Mouse (Mus musculus) hindbrain, embryonic 14.5 days (tissue): ENCODE results near the gene Hmcn1. TPM values are rescaled to one million over a fixed set of nuclear protein-coding genes. Genes with fewer than 3 reads are reported as not detected.

Experiments used
- ATAC-seq: fragments of 200-750 bp; cut with Nextera tagmentation; 2 replicates; pipeline ENCODE4 v1.8.0; 2017; ENCODE audit warnings: moderate number of reproducible peaks, mild to moderate bottlenecking, moderate TSS enrichment, moderate library complexity; ENCODE audit not compliant: low FRiP score
- DNase-seq: peaks from one replicate; pipeline ENCODE4 v3.0.0-alpha.2; 2015; ENCODE audit warnings: low spot score
- H3K27ac ChIP-seq: fragments of 300-500 bp; sonication (generic); 2 replicates; pipeline ENCODE4 v1.5.1; 2014; ENCODE audit warnings: mild to moderate bottlenecking, moderate library complexity
- H3K27me3 ChIP-seq: fragments of 300-500 bp; sonication (generic); 2 replicates; pipeline ENCODE4 v1.6.1; 2014; ENCODE audit warnings: mild to moderate bottlenecking, low read length, mixed read lengths; ENCODE audit not compliant: control insufficient read depth, insufficient read depth
- H3K36me3 ChIP-seq: fragments of 300-500 bp; sonication (generic); replicated peaks from 2 replicates; pipeline ENCODE4 v1.6.1; 2014; ENCODE audit not compliant: control insufficient read depth, insufficient read depth
- H3K4me1 ChIP-seq: fragments of 300-500 bp; sonication (generic); replicated peaks from 2 replicates; pipeline ENCODE4 v1.6.1; 2014; ENCODE audit warnings: antibody characterized with exemption, low read length, mixed read lengths; ENCODE audit not compliant: control insufficient read depth, insufficient read depth
- H3K4me2 ChIP-seq: fragments of 300-500 bp; sonication (generic); replicated peaks from 2 replicates; pipeline ENCODE4 v1.6.1; 2014; ENCODE audit warnings: mild to moderate bottlenecking, moderate library complexity
- H3K4me3 ChIP-seq: fragments of 300-500 bp; sonication (generic); replicated peaks from 2 replicates; pipeline ENCODE4 v1.5.1; 2014; ENCODE audit warnings: mild to moderate bottlenecking, low read length
- H3K9ac ChIP-seq: fragments of 300-500 bp; sonication (generic); 2 replicates; pipeline ENCODE4 v1.6.1; 2014
- H3K9me3 ChIP-seq: fragments of 300-500 bp; sonication (generic); 2 replicates; pipeline ENCODE4 v1.6.1; 2016; ENCODE audit warnings: low read length; ENCODE audit not compliant: control insufficient read depth
- WGBS: fragments of 180-500 bp; shearing (Covaris S2); extraction: QIAGEN DNeasy Blood & Tissue Kit; methylation state at CpG from one replicate; pipeline ENCODE4 v1.1.7; 2014; 5-methylcytosine and 5-hydroxymethylcytosine counted together
- polyA plus RNA-seq: library from polyadenylated mRNA; unstranded; fragments of >200 nt; fragmentation: Nextera tagmentation; extraction: Ambion mirVana; gene quantifications from 2 replicates; pipeline ENCODE4 v1.2.1, GENCODE M21; 2014

Gene Hmcn1
- polyA plus RNA-seq, 1 experiment from 2014 or later = 2.2 TPM

- no peak overlapping the region for H3K4me2 ChIP-seq
- H3K4me1 ChIP-seq = no peaks in the 10 kb centered on the region
- H3K4me3 ChIP-seq = no peak overlapping the region
- ATAC-seq (no peak), DNase-seq (no peak)
- WGBS = 90% methylated on average over 5 of the region's 5 CpGs
- no peaks in the 10 kb centered on the region for H3K9me3 ChIP-seq
- H3K27me3 ChIP-seq = no peaks in the 10 kb centered on the region
- no peak overlapping the region for H3K9ac ChIP-seq
- no peak overlapping the region for H3K27ac ChIP-seq
- H3K36me3 ChIP-seq = no peaks in the 10 kb centered on the region
Observed at GRCm38 (mm10) chr1:150951004-150951403, 42.2 kb downstream of the Hmcn1 start.

DNA sequence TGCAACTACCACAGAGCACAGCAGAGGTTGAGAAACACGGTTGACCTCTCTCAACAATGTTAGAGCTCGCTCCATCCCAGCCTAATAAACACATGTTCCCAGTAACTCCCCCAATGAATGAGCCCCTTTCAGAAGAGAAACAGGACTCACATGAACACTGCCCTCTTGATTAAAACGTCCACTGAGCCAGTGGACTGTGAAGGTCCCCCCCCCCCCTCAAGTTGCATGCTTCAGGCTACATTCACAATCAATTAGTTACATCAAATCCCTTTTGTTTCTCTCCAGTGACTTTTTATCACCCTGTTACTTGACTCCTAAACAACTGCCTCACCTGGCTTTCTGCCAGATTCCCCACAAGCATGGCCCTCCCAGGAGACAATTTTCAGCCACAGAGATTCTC is 43.2 kb downstream of the Hmcn1 start:
- H3K9me3 ChIP-seq = no peaks in the 10 kb centered on the region
- no peaks in the 10 kb centered on the region for H3K36me3 ChIP-seq
- no peak overlapping the region for H3K27ac ChIP-seq
- no peak overlapping the region for H3K9ac ChIP-seq
- ATAC-seq (peak; percentile 90), DNase-seq (peak; percentile 64)
- no peaks in the 10 kb centered on the region for H3K27me3 ChIP-seq
- 7% methylated on average over 3 of the region's 3 CpGs for WGBS
- H3K4me2 ChIP-seq = no peak overlapping the region
- H3K4me3 ChIP-seq = no peak overlapping the region
- no peaks in the 10 kb centered on the region for H3K4me1 ChIP-seq

GRCm38 (mm10) chr1:150948911-150949310 is 44.3 kb downstream of the Hmcn1 start:
- DNase-seq = no peak
- H3K4me3 ChIP-seq = no peak overlapping the region
- H3K4me2 ChIP-seq = no peak overlapping the region
- no peaks in the 10 kb centered on the region for H3K4me1 ChIP-seq
- H3K9me3 ChIP-seq = no peaks in the 10 kb centered on the region
- H3K27me3 ChIP-seq = no peaks in the 10 kb centered on the region
- 75% methylated on average over 2 of the region's 2 CpGs for WGBS
- H3K9ac ChIP-seq = no peak overlapping the region
- no peaks in the 10 kb centered on the region for H3K36me3 ChIP-seq
- H3K27ac ChIP-seq = no peak overlapping the region
- ATAC-seq = no peak

GRCm38 (mm10) chr1:150943601-150944000 is 49.6 kb downstream of the Hmcn1 start:
- no peaks in the 10 kb centered on the region for H3K9me3 ChIP-seq
- H3K4me1 ChIP-seq = no peaks in the 10 kb centered on the region
- WGBS = 37% methylated on average over 2 of the region's 2 CpGs
- H3K9ac ChIP-seq = no peak overlapping the region
- ATAC-seq (no peak), DNase-seq (no peak)
- H3K4me2 ChIP-seq = no peak overlapping the region
- H3K27ac ChIP-seq = no peak overlapping the region
- no peaks in the 10 kb centered on the region for H3K36me3 ChIP-seq
- no peak overlapping the region for H3K4me3 ChIP-seq
- no peaks in the 10 kb centered on the region for H3K27me3 ChIP-seq

DNA sequence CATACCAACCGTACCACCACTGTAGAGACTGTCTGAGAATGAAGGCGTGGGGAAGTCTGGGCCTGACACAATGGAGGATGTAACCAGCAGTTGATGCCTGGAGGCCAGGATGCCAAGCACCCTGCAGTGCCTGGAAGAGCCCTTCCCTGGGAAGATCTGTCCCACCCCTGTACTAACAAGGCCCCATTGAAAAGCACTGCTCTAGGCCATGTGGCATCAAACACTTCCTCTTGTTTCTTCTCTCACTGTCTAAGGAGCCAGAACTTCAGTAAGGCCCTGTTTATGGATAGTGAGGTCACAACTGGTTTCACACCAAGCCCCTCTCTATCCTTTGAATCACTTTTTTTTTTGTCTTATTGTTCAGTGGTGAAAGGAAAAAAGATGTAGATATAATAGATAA is 51.1 kb downstream of the Hmcn1 start:
- H3K4me3 ChIP-seq = no peak overlapping the region
- WGBS = 81% methylated on average over 2 of the region's 2 CpGs
- H3K4me1 ChIP-seq = no peaks in the 10 kb centered on the region
- H3K9me3 ChIP-seq = no peaks in the 10 kb centered on the region
- no peak overlapping the region for H3K9ac ChIP-seq
- DNase-seq (no peak), ATAC-seq (no peak)
- no peak overlapping the region for H3K27ac ChIP-seq
- no peaks in the 10 kb centered on the region for H3K36me3 ChIP-seq
- no peaks in the 10 kb centered on the region for H3K27me3 ChIP-seq
- no peak overlapping the region for H3K4me2 ChIP-seq

DNA sequence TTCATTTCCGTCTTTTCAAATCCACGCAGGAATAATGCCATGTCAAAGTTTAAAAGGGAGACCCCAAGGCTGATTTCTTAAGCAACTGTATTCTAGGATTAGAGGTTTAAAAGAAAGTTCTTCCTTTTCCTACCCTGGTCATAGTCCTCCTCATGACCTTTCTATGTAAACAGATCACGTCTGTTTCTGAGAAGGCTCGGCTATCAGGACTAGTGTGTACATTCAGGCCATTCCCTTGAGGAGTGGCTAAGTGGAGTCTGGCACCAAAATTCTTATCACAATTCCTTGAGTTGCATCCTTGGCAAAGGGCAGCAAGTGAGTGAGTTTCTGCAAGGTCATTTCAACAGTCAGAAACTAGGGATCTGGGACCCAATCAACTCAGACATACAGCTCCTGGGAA is 56.4 kb downstream of the Hmcn1 start:
- H3K27me3 ChIP-seq = no peaks in the 10 kb centered on the region
- 85% methylated on average over 4 of the region's 4 CpGs for WGBS
- no peak overlapping the region for H3K9ac ChIP-seq
- no peak for ATAC-seq
- H3K4me1 ChIP-seq = no peaks in the 10 kb centered on the region
- H3K27ac ChIP-seq = no peak overlapping the region
- no peak for DNase-seq
- H3K4me3 ChIP-seq = no peak overlapping the region
- no peak overlapping the region for H3K4me2 ChIP-seq
- H3K36me3 ChIP-seq = no peaks in the 10 kb centered on the region
- no peaks in the 10 kb centered on the region for H3K9me3 ChIP-seq

- DNase-seq (no peak), ATAC-seq (no peak)
- Histone ChIP-seq H3K4me2 (no peak overlapping the region), H3K4me1 (no peaks in the 10 kb centered on the region), H3K27me3 (no peaks in the 10 kb centered on the region), H3K27ac (no peak overlapping the region), H3K36me3 (no peaks in the 10 kb centered on the region), H3K9ac (no peak overlapping the region), H3K4me3 (no peak overlapping the region), H3K9me3 (no peaks in the 10 kb centered on the region)
- WGBS = 70% methylated on average over 9 of the region's 9 CpGs
Observed at GRCm38 (mm10) chr1:150933616-150934015, 59.6 kb downstream of the Hmcn1 start.

GRCm38 (mm10) chr1:150920860-150921259 is 72.4 kb downstream of the Hmcn1 start:
- Histone ChIP-seq H3K4me3 (no peak overlapping the region), H3K27ac (no peak overlapping the region), H3K4me2 (no peak overlapping the region), H3K9me3 (no peaks in the 10 kb centered on the region), H3K4me1 (no peaks in the 10 kb centered on the region), H3K9ac (no peak overlapping the region), H3K36me3 (no peaks in the 10 kb centered on the region), H3K27me3 (no peaks in the 10 kb centered on the region)
- ATAC-seq (no peak), DNase-seq (no peak)
- 87% methylated on average over 9 of the region's 9 CpGs for WGBS

DNA sequence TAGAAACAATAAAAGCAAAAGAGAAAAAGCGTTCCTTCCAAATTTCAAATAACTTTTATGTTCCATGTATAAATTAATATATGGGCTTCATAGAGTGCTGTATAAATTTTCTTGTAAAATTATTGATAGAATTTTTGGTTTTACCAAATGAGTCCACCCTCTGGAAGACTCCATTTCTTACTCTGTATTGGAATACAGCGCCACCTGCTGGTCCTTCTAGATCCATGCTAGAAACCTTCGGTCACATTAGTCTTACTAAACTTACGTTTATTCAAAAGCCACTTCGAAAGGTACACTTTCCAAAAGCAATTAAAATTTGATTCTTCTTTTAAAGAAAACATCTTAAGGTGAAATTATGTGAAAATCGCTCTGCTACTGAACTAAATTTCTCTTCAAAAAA is 73.0 kb downstream of the Hmcn1 start:
- H3K4me3 ChIP-seq = no peak overlapping the region
- WGBS = 48% methylated on average over 6 of the region's 6 CpGs

GRCm38 (mm10) chr1:150914936-150915335 is 78.3 kb downstream of the Hmcn1 start:
- WGBS = 82% methylated on average over 2 of the region's 2 CpGs
- H3K27ac ChIP-seq = no peak overlapping the region
- H3K9me3 ChIP-seq = no peaks in the 10 kb centered on the region
- H3K9ac ChIP-seq = no peak overlapping the region
- H3K36me3 ChIP-seq = no peaks in the 10 kb centered on the region
- H3K4me1 ChIP-seq = no peaks in the 10 kb centered on the region
- no peaks in the 10 kb centered on the region for H3K27me3 ChIP-seq
- no peak overlapping the region for H3K4me3 ChIP-seq
- no peak overlapping the region for H3K4me2 ChIP-seq
- no peak for DNase-seq
- ATAC-seq = no peak

More for the DNA sequence above, 73.0 kb downstream of the Hmcn1 start:
- Histone ChIP-seq H3K4me1 (no peaks in the 10 kb centered on the region), H3K27ac (no peak overlapping the region), H3K27me3 (no peaks in the 10 kb centered on the region), H3K36me3 (no peaks in the 10 kb centered on the region), H3K9me3 (no peaks in the 10 kb centered on the region), H3K4me2 (no peak overlapping the region), H3K9ac (no peak overlapping the region)
- no peak for ATAC-seq
- peak; percentile 77 for DNase-seq
